Mouse (Mus musculus): ENCODE data around the gene Cox4i2.

DNA sequence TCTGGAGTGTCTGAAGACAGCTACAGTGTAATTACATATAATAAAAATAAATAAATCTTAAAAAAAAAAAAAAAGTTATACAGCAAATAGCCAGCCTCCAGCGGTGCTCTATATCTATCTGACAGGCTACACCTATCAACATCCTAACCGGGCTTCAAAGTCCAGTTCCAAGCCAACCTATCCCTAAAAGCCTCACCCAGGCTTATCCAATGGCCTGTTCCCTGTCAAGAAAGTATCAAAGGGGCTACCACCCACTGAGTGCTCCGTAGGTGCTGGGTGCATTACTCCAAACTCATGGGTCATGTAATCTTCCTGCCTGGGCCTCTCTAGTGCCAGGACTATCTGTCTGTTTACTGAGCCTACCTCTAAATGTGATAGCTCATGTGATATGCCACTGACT is 54.2 kb downstream of the Cox4i2 start:
- TF ChIP-seq EP300 (IDR thresholded peaks at IDR 0.05; ENCODE audit: low read depth) = no peak
- TF ChIP-seq CTCF (IDR thresholded peaks at IDR 0.05; ENCODE audit: low read depth) = no peak
